Mouse (Mus musculus) brain, embryonic 14.5 days (tissue): ENCODE data around the gene Espl1.

Experiments
- CTCF ChIP-seq: fragments of 200-500 bp; IDR thresholded peaks from 2 replicates; pipeline ENCODE4 v1.5.1; 2012; ENCODE audit warnings: inconsistent platforms, mild to moderate bottlenecking, moderate library complexity, borderline replicate concordance; ENCODE audit not compliant: insufficient read depth, insufficient read length; ENCODE audit errors: extremely low read depth
- POLR2A ChIP-seq: fragments of 200-500 bp; IDR thresholded peaks from 2 replicates; pipeline ENCODE4 v1.6.1; 2012; ENCODE audit warnings: mild to moderate bottlenecking, inconsistent platforms, borderline replicate concordance; ENCODE audit not compliant: poor library complexity, insufficient read depth, insufficient read length, severe bottlenecking; ENCODE audit errors: extremely low read depth

GRCm38 (mm10) chr15:102258581-102259253, 37.3 kb upstream of the Espl1 start:
- TF ChIP-seq CTCF (no peak), POLR2A (no peak)
